Mouse (Mus musculus) liver, embryonic 13.5 days (tissue): ENCODE results near the gene E2f7. TPM values are rescaled to one million over a fixed set of nuclear protein-coding genes. Genes with fewer than 3 reads are reported as not detected.

Experiments
- ATAC-seq: fragments of 200-750 bp; cut with Nextera tagmentation; 2 replicates; pipeline ENCODE4 v1.8.0; 2017; ENCODE audit warnings: low read depth, mild to moderate bottlenecking, moderate number of reproducible peaks, moderate library complexity
- DNase-seq: peaks from one replicate; pipeline ENCODE4 v3.0.0; 2022
- H3K27ac ChIP-seq: fragments of 300-500 bp; sonication (generic); 2 replicates; pipeline ENCODE4 v1.5.1; 2015; ENCODE audit warnings: moderate library complexity, mild to moderate bottlenecking, inconsistent platforms
- H3K27me3 ChIP-seq: fragments of 300-500 bp; sonication (generic); 2 replicates; pipeline ENCODE4 v1.6.1; 2015; ENCODE audit warnings: mild to moderate bottlenecking, inconsistent platforms
- H3K36me3 ChIP-seq: fragments of 300-500 bp; sonication (generic); 2 replicates; pipeline ENCODE4 v1.6.1; 2015; ENCODE audit warnings: mild to moderate bottlenecking, inconsistent platforms
- H3K4me1 ChIP-seq: fragments of 300-500 bp; sonication (generic); replicated peaks from 2 replicates; pipeline ENCODE4 v1.6.1; 2015; ENCODE audit warnings: inconsistent platforms
- H3K4me2 ChIP-seq: fragments of 300-500 bp; sonication (generic); 2 replicates; pipeline ENCODE4 v1.6.1; 2015; ENCODE audit warnings: inconsistent platforms, mild to moderate bottlenecking, moderate library complexity
- H3K4me3 ChIP-seq: fragments of 300-500 bp; sonication (generic); replicated peaks from 2 replicates; pipeline ENCODE4 v1.5.1; 2015; ENCODE audit warnings: mild to moderate bottlenecking, inconsistent platforms
- H3K9ac ChIP-seq: fragments of 300-500 bp; sonication (generic); 2 replicates; pipeline ENCODE4 v1.6.1; 2015; ENCODE audit warnings: mild to moderate bottlenecking, inconsistent platforms
- H3K9me3 ChIP-seq: fragments of 300-500 bp; sonication (generic); replicated peaks from 2 replicates; pipeline ENCODE4 v1.6.1; 2016; ENCODE audit warnings: inconsistent platforms
- WGBS: fragments of 180-500 bp; shearing (Covaris S2); methylation state at CpG from one replicate; pipeline ENCODE4 v1.1.7; 2015; ENCODE audit not compliant: insufficient replicate concordance; 5-methylcytosine and 5-hydroxymethylcytosine counted together
- polyA plus RNA-seq: library from polyadenylated mRNA; unstranded; fragments of >200 nt; fragmentation: Nextera tagmentation; extraction: Ambion mirVana; gene quantifications from 2 replicates; pipeline ENCODE4 v1.2.1, GENCODE M21; 2015

E2f7 gene
- polyA plus RNA-seq, 1 experiment from 2014 or later, result 8.1 TPM

DNA sequence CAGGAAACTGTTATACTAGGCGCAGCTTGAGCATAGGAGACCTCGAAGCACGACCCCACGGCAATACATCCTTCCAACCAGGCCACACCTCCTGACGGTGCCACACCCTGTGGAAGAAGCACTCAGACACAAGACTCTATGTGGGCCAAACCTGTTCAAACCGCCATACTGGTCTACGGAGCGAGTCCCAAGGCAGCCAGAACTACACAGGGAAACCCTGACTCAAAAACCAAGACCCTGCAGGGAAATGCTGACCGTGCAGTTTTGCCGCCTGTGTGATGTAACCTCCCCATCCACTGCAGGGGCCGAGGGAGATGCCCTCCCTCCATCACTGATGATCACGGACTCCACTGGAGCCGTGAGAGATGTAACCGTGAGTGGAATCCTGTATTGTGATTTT is 36.5 kb downstream of the E2f7 start:
- DNase-seq (no peak), ATAC-seq (no peak)
- no peak overlapping the region for H3K4me2 ChIP-seq
- WGBS, result 91% methylated on average over 14 of the region's 14 CpGs
- H3K36me3 ChIP-seq, result peaks cover 77% of the 10 kb centered on the region
- H3K27me3 ChIP-seq, result no peaks in the 10 kb centered on the region
- H3K9ac ChIP-seq, result no peak overlapping the region
- H3K27ac ChIP-seq, result no peak overlapping the region
- 0 out of 2 replicates have a peak, but pooled peaks cover 2% of the 10 kb centered on the region for H3K4me1 ChIP-seq
- 0 out of 2 replicates have a peak, but pooled peaks cover 2% of the 10 kb centered on the region for H3K9me3 ChIP-seq
- no peak overlapping the region for H3K4me3 ChIP-seq

DNA sequence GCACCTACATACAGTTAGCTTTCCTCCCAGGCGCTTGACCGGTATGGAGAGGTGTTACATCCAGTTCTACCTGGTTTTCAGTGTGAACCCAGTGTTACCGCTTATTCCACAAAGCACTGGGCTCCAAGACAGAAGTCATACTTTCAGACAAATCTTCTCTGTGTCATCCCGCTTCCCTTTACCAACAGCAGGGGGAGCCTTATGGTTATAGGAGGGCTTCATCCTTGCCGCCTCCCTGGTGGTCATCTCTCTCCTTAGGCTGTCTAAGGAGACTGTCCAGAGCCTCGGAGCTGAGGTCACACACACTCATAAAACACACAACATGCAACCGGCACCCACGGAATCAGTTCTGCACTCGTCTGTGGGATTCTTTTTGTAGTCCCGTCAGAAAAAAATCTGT is 37.4 kb downstream of the E2f7 start:
- no peak overlapping the region for H3K9ac ChIP-seq

GRCm38 (mm10) chr10:110788049-110788752 is 43.0 kb downstream of the E2f7 start:
- Histone ChIP-seq H3K4me1 (peaks cover 27% of the 10 kb centered on the region), H3K9ac (no peak overlapping the region), H3K9me3 (no peaks in the 10 kb centered on the region), H3K36me3 (peaks cover 21% of the 10 kb centered on the region), H3K4me3 (no peak overlapping the region), H3K4me2 (no peak overlapping the region), H3K27ac (no peak overlapping the region), H3K27me3 (no peaks in the 10 kb centered on the region)
- no peak for DNase-seq
- no peak for ATAC-seq
- WGBS, result 25% methylated on average over 12 of the region's 12 CpGs

More for the DNA sequence above, 37.4 kb downstream of the E2f7 start:
- no peak overlapping the region for H3K27ac ChIP-seq
- H3K9me3 ChIP-seq, result 0 out of 2 replicates have a peak, but pooled peaks cover 2% of the 10 kb centered on the region
- no peak for DNase-seq
- peaks cover 74% of the 10 kb centered on the region for H3K36me3 ChIP-seq
- no peak overlapping the region for H3K4me3 ChIP-seq
- ATAC-seq, result no peak
- 83% methylated on average over 10 of the region's 10 CpGs for WGBS
- no peak overlapping the region for H3K4me2 ChIP-seq
- peaks cover 10% of the 10 kb centered on the region for H3K4me1 ChIP-seq
- H3K27me3 ChIP-seq, result no peaks in the 10 kb centered on the region

DNA sequence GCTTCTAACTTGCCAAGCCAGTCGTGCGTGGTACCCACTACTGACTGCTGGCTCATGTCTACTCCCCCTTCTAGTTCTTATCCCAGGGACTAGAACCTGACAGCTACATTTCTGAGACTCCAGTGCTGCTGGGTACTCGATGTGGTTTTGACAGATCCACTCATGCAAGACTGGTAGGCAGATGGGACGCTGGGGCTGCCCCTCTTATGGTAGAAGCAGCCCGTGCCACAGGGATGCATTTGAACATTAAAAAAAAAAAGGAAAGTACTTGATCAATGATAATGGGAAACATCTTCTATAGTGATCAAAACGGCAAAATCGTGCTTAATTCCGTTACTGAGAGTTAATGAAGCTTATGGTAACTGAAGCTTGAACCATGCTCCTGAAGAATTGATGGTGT is 44.4 kb downstream of the E2f7 start:
- no peaks in the 10 kb centered on the region for H3K27me3 ChIP-seq
- WGBS, result 71% methylated on average over 8 of the region's 8 CpGs
- peaks cover 38% of the 10 kb centered on the region for H3K4me1 ChIP-seq

GRCm38 (mm10) chr10:110793150-110793787 is 48.0 kb downstream of the E2f7 start:
- H3K4me2 ChIP-seq, result 0 out of 2 replicates have a peak overlapping the region, but pooled peaks have one; percentile 24
- no peaks in the 10 kb centered on the region for H3K36me3 ChIP-seq
- H3K9ac ChIP-seq, result no peak overlapping the region
- DNase-seq, result no peak
- no peak overlapping the region for H3K4me3 ChIP-seq
- H3K27me3 ChIP-seq, result no peaks in the 10 kb centered on the region
- ATAC-seq, result peak; percentile 53
- H3K4me1 ChIP-seq, result peaks cover 27% of the 10 kb centered on the region
- H3K27ac ChIP-seq, result peak overlapping the region; percentile 50; the same call in 1 of the 2 replicates
- WGBS, result 19% methylated on average over 8 of the region's 8 CpGs
- no peaks in the 10 kb centered on the region for H3K9me3 ChIP-seq

More for the DNA sequence above, 44.4 kb downstream of the E2f7 start:
- DNase-seq (no peak), ATAC-seq (no peak)
- H3K4me3 ChIP-seq, result no peak overlapping the region
- peaks cover 10% of the 10 kb centered on the region for H3K36me3 ChIP-seq
- H3K9ac ChIP-seq, result no peak overlapping the region
- no peak overlapping the region for H3K27ac ChIP-seq
- no peaks in the 10 kb centered on the region for H3K9me3 ChIP-seq
- H3K4me2 ChIP-seq, result no peak overlapping the region

DNA sequence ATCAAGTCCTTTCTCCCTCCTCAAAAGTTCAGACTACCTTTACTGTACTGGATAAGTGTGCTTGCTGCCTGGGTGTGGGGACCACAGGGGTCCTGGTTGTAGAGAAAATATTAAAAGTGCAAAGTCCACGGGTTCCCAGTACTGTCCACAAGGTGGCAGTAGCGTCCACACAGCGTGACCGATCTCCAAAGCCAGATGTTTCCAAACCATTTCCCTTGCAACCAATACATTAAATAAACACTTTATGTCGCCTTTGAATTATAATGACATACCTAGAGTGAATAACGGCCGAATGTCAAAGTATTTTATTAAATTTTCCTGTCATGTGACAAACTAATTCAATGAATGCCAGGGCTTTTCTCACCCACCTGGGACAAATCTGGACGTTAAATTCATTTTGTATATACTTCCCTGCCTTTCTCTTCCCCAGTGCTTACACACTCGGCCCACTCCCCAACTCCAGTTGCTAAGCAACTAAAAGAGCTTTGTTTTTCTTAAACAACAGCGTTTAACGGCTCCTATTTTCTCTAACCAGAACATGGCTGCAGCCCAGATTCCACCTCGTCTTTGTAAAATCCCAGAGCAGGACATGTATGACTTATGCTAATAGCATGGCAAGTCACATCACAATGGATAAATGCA is 49.4 kb downstream of the E2f7 start:
- no peak overlapping the region for H3K9ac ChIP-seq
- ATAC-seq, result no peak
- no peaks in the 10 kb centered on the region for H3K9me3 ChIP-seq
- H3K27me3 ChIP-seq, result no peaks in the 10 kb centered on the region
- no peak overlapping the region for H3K4me2 ChIP-seq
- DNase-seq, result peak; percentile 13
- H3K4me1 ChIP-seq, result peaks cover 24% of the 10 kb centered on the region
- H3K27ac ChIP-seq, result 0 out of 2 replicates have a peak overlapping the region, but pooled peaks have one; percentile 1
- no peak overlapping the region for H3K4me3 ChIP-seq
- no peaks in the 10 kb centered on the region for H3K36me3 ChIP-seq
- 19% methylated on average over 12 of the region's 12 CpGs for WGBS

DNA sequence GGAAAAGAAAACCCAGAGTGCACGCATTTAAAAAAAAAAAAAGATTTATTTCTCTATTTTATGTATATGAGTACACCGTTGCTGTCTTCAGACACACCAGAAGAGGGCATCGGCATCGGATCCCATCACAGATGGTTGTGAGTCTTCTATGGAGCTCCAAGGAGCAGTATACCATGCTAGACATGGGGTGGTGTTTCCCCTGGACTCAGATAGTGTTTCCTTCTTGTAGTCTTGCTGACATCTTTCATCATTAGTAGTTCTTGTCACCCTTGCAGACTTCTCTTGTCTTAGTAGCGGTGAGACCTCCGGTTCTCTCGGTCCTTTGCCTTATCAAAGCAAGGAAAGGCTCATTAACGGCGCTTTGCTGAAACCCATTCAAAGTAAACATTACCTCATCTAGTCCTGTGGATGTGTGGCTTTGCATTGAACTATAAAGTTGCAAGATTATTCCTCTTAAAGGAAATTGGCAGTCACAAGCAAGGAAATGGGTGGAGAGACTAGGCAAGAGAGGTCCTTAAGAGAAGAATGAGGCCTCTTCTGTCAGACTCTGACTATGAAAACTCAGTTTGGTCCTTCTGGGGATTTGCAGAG is 50.1 kb downstream of the E2f7 start:
- 53% methylated on average over 9 of the region's 9 CpGs for WGBS
- no peak for DNase-seq
- H3K4me2 ChIP-seq, result no peak overlapping the region

DNA sequence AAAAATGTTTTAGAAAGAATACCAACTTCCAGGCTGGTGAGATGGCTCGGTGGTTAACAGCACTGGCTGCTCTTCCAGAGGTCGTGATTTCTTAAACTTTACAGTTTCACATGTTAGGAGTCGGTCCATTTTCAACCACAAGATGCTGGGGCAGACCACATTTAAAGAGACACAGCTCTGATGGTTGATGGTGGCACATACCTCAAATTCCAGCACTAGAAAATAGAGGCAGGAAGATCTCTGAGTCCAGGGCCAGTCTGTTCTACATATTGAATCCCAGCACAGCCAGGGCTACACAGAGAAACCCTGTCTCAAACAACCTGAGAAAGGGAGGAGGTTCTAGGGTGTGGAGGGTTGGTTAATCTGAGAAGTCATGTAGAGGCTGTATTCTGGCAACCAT is 56.1 kb downstream of the E2f7 start:
- Histone ChIP-seq H3K27ac (no peak overlapping the region), H3K36me3 (no peaks in the 10 kb centered on the region), H3K9me3 (no peaks in the 10 kb centered on the region), H3K9ac (no peak overlapping the region), H3K4me2 (no peak overlapping the region), H3K4me3 (no peak overlapping the region), H3K27me3 (no peaks in the 10 kb centered on the region), H3K4me1 (no peaks in the 10 kb centered on the region)
- WGBS, result 46% methylated on average over 3 of the region's 3 CpGs
- DNase-seq (no peak), ATAC-seq (no peak)

More for the DNA sequence above, 50.1 kb downstream of the E2f7 start:
- no peak for ATAC-seq
- H3K9me3 ChIP-seq, result no peaks in the 10 kb centered on the region
- no peak overlapping the region for H3K27ac ChIP-seq
- no peaks in the 10 kb centered on the region for H3K27me3 ChIP-seq
- H3K4me1 ChIP-seq, result peaks cover 24% of the 10 kb centered on the region
- no peaks in the 10 kb centered on the region for H3K36me3 ChIP-seq
- H3K4me3 ChIP-seq, result no peak overlapping the region
- no peak overlapping the region for H3K9ac ChIP-seq

DNA sequence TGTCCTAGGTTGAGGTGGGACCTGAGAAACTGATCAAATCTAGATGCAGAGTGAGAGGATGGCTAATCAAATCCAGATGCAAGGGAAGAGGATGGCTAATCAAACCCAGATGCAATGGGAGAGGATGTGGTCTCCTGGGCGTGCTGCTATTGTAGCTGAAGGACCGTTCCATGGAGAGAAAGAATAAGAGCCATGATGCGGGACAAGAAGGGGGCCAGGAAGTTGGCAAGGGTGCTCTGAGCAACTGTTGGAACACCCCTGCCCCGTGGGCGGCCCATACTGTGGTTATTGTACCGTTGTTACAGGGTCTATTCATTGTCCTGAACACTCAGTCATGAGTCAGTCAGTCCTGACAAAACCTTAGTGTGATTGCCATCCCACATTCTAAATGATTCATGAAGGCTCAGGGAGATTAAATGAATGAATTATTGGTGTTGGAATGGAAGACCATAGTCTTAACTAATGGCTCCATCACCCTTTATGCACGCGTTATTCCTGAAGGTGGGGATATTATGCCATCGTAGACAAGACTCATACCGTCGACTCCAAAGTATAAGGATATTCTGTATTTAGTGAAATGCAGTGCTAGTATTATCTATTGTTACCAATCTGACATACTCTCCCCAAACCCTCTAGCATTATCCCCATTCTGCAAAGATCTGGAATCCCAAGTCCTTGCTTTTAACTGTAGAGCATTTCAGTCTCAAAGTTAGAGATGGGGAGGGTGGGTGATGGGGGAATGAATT is 59.2 kb downstream of the E2f7 start:
- no peak for ATAC-seq
- no peaks in the 10 kb centered on the region for H3K27me3 ChIP-seq
- 71% methylated on average over 11 of the region's 11 CpGs for WGBS

DNA sequence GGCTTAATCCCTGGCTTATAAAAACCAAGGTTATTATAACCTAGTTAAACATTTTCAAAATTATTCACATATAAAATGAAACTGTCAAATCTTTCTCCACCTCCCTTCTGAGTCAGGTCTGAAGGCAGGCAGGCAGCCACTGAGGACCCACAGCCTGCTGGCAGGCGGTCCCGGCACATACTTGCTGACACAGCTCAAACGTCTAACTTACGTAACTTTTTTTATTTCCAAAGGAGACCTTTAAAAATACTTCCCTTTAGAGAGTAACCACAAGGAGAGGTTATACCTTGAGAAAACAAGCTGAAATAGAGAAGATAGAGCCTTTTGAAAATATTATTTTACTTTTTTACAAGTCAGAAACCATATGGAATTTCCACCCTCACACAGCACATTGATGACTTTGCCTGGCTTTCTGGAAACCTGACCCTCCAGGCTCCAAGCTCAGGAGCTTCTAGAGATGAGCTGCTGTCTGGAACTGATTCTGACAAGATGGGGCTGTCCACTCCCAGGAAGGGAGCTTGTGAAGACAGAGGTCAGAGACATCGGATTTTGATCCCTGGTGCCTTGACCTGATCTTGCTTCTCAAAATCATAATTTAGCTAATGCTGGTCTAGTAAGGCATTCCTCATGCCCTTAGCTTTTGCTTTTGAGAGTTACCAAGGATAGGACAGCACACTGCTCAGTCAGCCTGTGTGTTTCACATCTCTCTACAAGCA is 59.9 kb downstream of the E2f7 start:
- WGBS, result 45% methylated on average over 5 of the region's 5 CpGs
- H3K27me3 ChIP-seq, result no peaks in the 10 kb centered on the region

More for the DNA sequence above, 59.2 kb downstream of the E2f7 start:
- no peak for DNase-seq
- no peaks in the 10 kb centered on the region for H3K4me1 ChIP-seq
- no peak overlapping the region for H3K27ac ChIP-seq
- H3K9me3 ChIP-seq, result no peaks in the 10 kb centered on the region
- no peak overlapping the region for H3K4me2 ChIP-seq
- no peak overlapping the region for H3K9ac ChIP-seq
- no peak overlapping the region for H3K4me3 ChIP-seq
- no peaks in the 10 kb centered on the region for H3K36me3 ChIP-seq

More for the DNA sequence above, 59.9 kb downstream of the E2f7 start:
- Histone ChIP-seq H3K36me3 (no peaks in the 10 kb centered on the region), H3K9ac (no peak overlapping the region), H3K4me2 (no peak overlapping the region), H3K9me3 (no peaks in the 10 kb centered on the region), H3K4me3 (no peak overlapping the region), H3K4me1 (no peaks in the 10 kb centered on the region), H3K27ac (no peak overlapping the region)
- ATAC-seq (no peak), DNase-seq (no peak)
